Mouse (Mus musculus) kidney, postnatal 10 days (tissue): Measurements from ENCODE around the gene Ncam1.

Experiments
- DNase-seq: peaks from one replicate; pipeline ENCODE4 v3.0.0; 2021; ENCODE audit warnings: mixed read lengths

The Ncam1 gene

GRCm38 (mm10) chr9:49751466-49751865, 47.3 kb downstream of the Ncam1 start:
- DNase-seq: no peak

- DNase-seq: no peak
Observed at GRCm38 (mm10) chr9:49746176-49746575, 52.5 kb downstream of the Ncam1 start.

GRCm38 (mm10) chr9:49745696-49746095, 53.0 kb downstream of the Ncam1 start:
- peak; percentile 31 for DNase-seq

GRCm38 (mm10) chr9:49744286-49744685, 54.4 kb downstream of the Ncam1 start:
- no peak for DNase-seq

GRCm38 (mm10) chr9:49739935-49740334, 58.8 kb downstream of the Ncam1 start:
- DNase-seq: no peak

- DNase-seq: no peak
Observed at GRCm38 (mm10) chr9:49738546-49738945, 60.2 kb downstream of the Ncam1 start.

- DNase-seq: no peak
Observed at GRCm38 (mm10) chr9:49737166-49737565, 61.6 kb downstream of the Ncam1 start.

- DNase-seq: no peak
Observed at GRCm38 (mm10) chr9:49734348-49735007, 64.2 kb downstream of the Ncam1 start.

- no peak for DNase-seq
Observed at GRCm38 (mm10) chr9:49733726-49734125, 65.0 kb downstream of the Ncam1 start.

GRCm38 (mm10) chr9:49729479-49729878, 69.2 kb downstream of the Ncam1 start:
- no peak for DNase-seq

- DNase-seq: no peak
Observed at GRCm38 (mm10) chr9:49728211-49728610, 70.5 kb downstream of the Ncam1 start.

- DNase-seq: no peak
Observed at GRCm38 (mm10) chr9:49722765-49723164, 76.0 kb downstream of the Ncam1 start.

- peak; percentile 56 for DNase-seq
Observed at GRCm38 (mm10) chr9:49715121-49715520, 83.6 kb downstream of the Ncam1 start.

- DNase-seq: no peak
Observed at GRCm38 (mm10) chr9:49714091-49714490, 84.6 kb downstream of the Ncam1 start.

- DNase-seq: peak; percentile 43
Observed at GRCm38 (mm10) chr9:49707646-49708045, 91.1 kb downstream of the Ncam1 start.

GRCm38 (mm10) chr9:49704196-49704967, 94.3 kb downstream of the Ncam1 start:
- no peak for DNase-seq

- no peak for DNase-seq
Observed at GRCm38 (mm10) chr9:49695371-49695770, 103.4 kb downstream of the Ncam1 start.

- no peak for DNase-seq
Observed at GRCm38 (mm10) chr9:49692791-49693190, 105.9 kb downstream of the Ncam1 start.

GRCm38 (mm10) chr9:49691344-49691743, 107.4 kb downstream of the Ncam1 start:
- DNase-seq: no peak

- no peak for DNase-seq
Observed at GRCm38 (mm10) chr9:49683566-49684273, 115.0 kb downstream of the Ncam1 start.

GRCm38 (mm10) chr9:49681848-49682469, 116.8 kb downstream of the Ncam1 start:
- peak; percentile 46 for DNase-seq

GRCm38 (mm10) chr9:49679270-49679669, 119.5 kb downstream of the Ncam1 start:
- no peak for DNase-seq
